Mouse (Mus musculus) retina, postnatal 7 days (tissue): ENCODE results near the gene Gpr158.

Experiments used
- DNase-seq: peaks from one replicate; pipeline ENCODE4 v3.0.0-alpha.2; 2012; ENCODE audit warnings: low read depth, low spot score

The Gpr158 gene

GRCm38 (mm10) chr2:21632136-21632535, 264.8 kb downstream of the Gpr158 start:
- DNase-seq, result no peak

- no peak for DNase-seq
Observed at GRCm38 (mm10) chr2:21665721-21666120, 298.4 kb downstream of the Gpr158 start.

- DNase-seq, result no peak
Observed at GRCm38 (mm10) chr2:21676084-21676838, 308.9 kb downstream of the Gpr158 start.

- no peak for DNase-seq
Observed at GRCm38 (mm10) chr2:21676839-21677123, 309.4 kb downstream of the Gpr158 start.

GRCm38 (mm10) chr2:21680735-21681270, 313.5 kb downstream of the Gpr158 start:
- no peak for DNase-seq

- no peak for DNase-seq
Observed at GRCm38 (mm10) chr2:21684736-21685135, 317.4 kb downstream of the Gpr158 start.

- DNase-seq, result no peak
Observed at GRCm38 (mm10) chr2:21693128-21693527, 325.8 kb downstream of the Gpr158 start.

GRCm38 (mm10) chr2:21693807-21694594, 326.7 kb downstream of the Gpr158 start:
- no peak for DNase-seq

GRCm38 (mm10) chr2:21728075-21728474, 360.7 kb downstream of the Gpr158 start:
- no peak for DNase-seq

GRCm38 (mm10) chr2:21783721-21784120, 416.4 kb downstream of the Gpr158 start:
- DNase-seq, result no peak

- DNase-seq, result no peak
Observed at GRCm38 (mm10) chr2:21793156-21793555, 425.8 kb downstream of the Gpr158 start.

GRCm38 (mm10) chr2:21799616-21800015, 432.3 kb downstream of the Gpr158 start:
- no peak for DNase-seq

- DNase-seq, result no peak
Observed at GRCm38 (mm10) chr2:21800045-21800444, 432.7 kb downstream of the Gpr158 start.

GRCm38 (mm10) chr2:21808510-21808909, 441.2 kb downstream of the Gpr158 start:
- DNase-seq, result no peak

GRCm38 (mm10) chr2:21810431-21810830, 443.1 kb downstream of the Gpr158 start:
- DNase-seq, result no peak

- DNase-seq, result no peak
Observed at GRCm38 (mm10) chr2:21864061-21864460, 496.7 kb downstream of the Gpr158 start.
